Mouse (Mus musculus) hindbrain, embryonic 14.5 days (tissue): Measurements from ENCODE around the gene Trp53inp2. TPM values are rescaled to one million over a fixed set of nuclear protein-coding genes. Genes with fewer than 3 reads are reported as not detected.

Experiments used
- ATAC-seq: fragments of 200-750 bp; cut with Nextera tagmentation; 2 replicates; pipeline ENCODE4 v1.8.0; 2017; ENCODE audit warnings: moderate number of reproducible peaks, mild to moderate bottlenecking, moderate TSS enrichment, moderate library complexity; ENCODE audit not compliant: low FRiP score
- DNase-seq: peaks from one replicate; pipeline ENCODE4 v3.0.0-alpha.2; 2015; ENCODE audit warnings: low spot score
- H3K27ac ChIP-seq: fragments of 300-500 bp; sonication (generic); 2 replicates; pipeline ENCODE4 v1.5.1; 2014; ENCODE audit warnings: mild to moderate bottlenecking, moderate library complexity
- H3K27me3 ChIP-seq: fragments of 300-500 bp; sonication (generic); 2 replicates; pipeline ENCODE4 v1.6.1; 2014; ENCODE audit warnings: mild to moderate bottlenecking, low read length, mixed read lengths; ENCODE audit not compliant: control insufficient read depth, insufficient read depth
- H3K36me3 ChIP-seq: fragments of 300-500 bp; sonication (generic); replicated peaks from 2 replicates; pipeline ENCODE4 v1.6.1; 2014; ENCODE audit not compliant: control insufficient read depth, insufficient read depth
- H3K4me1 ChIP-seq: fragments of 300-500 bp; sonication (generic); replicated peaks from 2 replicates; pipeline ENCODE4 v1.6.1; 2014; ENCODE audit warnings: antibody characterized with exemption, low read length, mixed read lengths; ENCODE audit not compliant: control insufficient read depth, insufficient read depth
- H3K4me2 ChIP-seq: fragments of 300-500 bp; sonication (generic); replicated peaks from 2 replicates; pipeline ENCODE4 v1.6.1; 2014; ENCODE audit warnings: mild to moderate bottlenecking, moderate library complexity
- H3K4me3 ChIP-seq: fragments of 300-500 bp; sonication (generic); replicated peaks from 2 replicates; pipeline ENCODE4 v1.5.1; 2014; ENCODE audit warnings: mild to moderate bottlenecking, low read length
- H3K9ac ChIP-seq: fragments of 300-500 bp; sonication (generic); 2 replicates; pipeline ENCODE4 v1.6.1; 2014
- H3K9me3 ChIP-seq: fragments of 300-500 bp; sonication (generic); 2 replicates; pipeline ENCODE4 v1.6.1; 2016; ENCODE audit warnings: low read length; ENCODE audit not compliant: control insufficient read depth
- WGBS: fragments of 180-500 bp; shearing (Covaris S2); extraction: QIAGEN DNeasy Blood & Tissue Kit; methylation state at CpG from one replicate; pipeline ENCODE4 v1.1.7; 2014; 5-methylcytosine and 5-hydroxymethylcytosine counted together
- microRNA counts: library from miRNA; unstranded; fragments of <30 nt; microRNA quantifications from one replicate; lab custom pipeline; 2016
- microRNA-seq: library from miRNA; unstranded; fragments of <30 nt; microRNA quantifications from one replicate; pipeline ENCODE4, GENCODE M21; 2016
- polyA plus RNA-seq: library from polyadenylated mRNA; unstranded; fragments of >200 nt; fragmentation: Nextera tagmentation; extraction: Ambion mirVana; gene quantifications from 2 replicates; pipeline ENCODE4 v1.2.1, GENCODE M21; 2014

Trp53inp2 gene
- polyA plus RNA-seq, 1 experiment from 2014 or later, result 91.6 TPM

- Histone ChIP-seq H3K36me3 (peaks cover 73% of the 10 kb centered on the region), H3K9me3 (no peaks in the 10 kb centered on the region), H3K27ac (no peak overlapping the region), H3K4me2 (no peak overlapping the region), H3K9ac (no peak overlapping the region), H3K4me3 (no peak overlapping the region), H3K27me3 (no peaks in the 10 kb centered on the region), H3K4me1 (no peaks in the 10 kb centered on the region)
- DNase-seq (no peak), ATAC-seq (no peak)
Observed at GRCm38 (mm10) chr2:155400276-155400675, 19.4 kb downstream of the Trp53inp2 start.

GRCm38 (mm10) chr2:155401926-155402325 is 21.1 kb downstream of the Trp53inp2 start:
- Histone ChIP-seq H3K9me3 (no peaks in the 10 kb centered on the region), H3K4me2 (no peak overlapping the region), H3K4me3 (no peak overlapping the region), H3K27ac (no peak overlapping the region), H3K9ac (no peak overlapping the region), H3K36me3 (peaks cover 73% of the 10 kb centered on the region), H3K27me3 (no peaks in the 10 kb centered on the region), H3K4me1 (no peaks in the 10 kb centered on the region)
- DNase-seq (no peak), ATAC-seq (no peak)
- WGBS, result 93% methylated on average over 4 of the region's 4 CpGs

- no peaks in the 10 kb centered on the region for H3K4me1 ChIP-seq
- WGBS, result 100% methylated on average over 1 of the region's 1 CpGs
- DNase-seq (no peak), ATAC-seq (no peak)
- peaks cover 80% of the 10 kb centered on the region for H3K36me3 ChIP-seq
- no peaks in the 10 kb centered on the region for H3K27me3 ChIP-seq
- no peaks in the 10 kb centered on the region for H3K9me3 ChIP-seq
- H3K9ac ChIP-seq, result no peak overlapping the region
- no peak overlapping the region for H3K4me2 ChIP-seq
- H3K27ac ChIP-seq, result no peak overlapping the region
- no peak overlapping the region for H3K4me3 ChIP-seq
Observed at GRCm38 (mm10) chr2:155404635-155405034, 23.8 kb downstream of the Trp53inp2 start.

GRCm38 (mm10) chr2:155420911-155421310 is 40.1 kb downstream of the Trp53inp2 start:
- Histone ChIP-seq H3K4me1 (no peaks in the 10 kb centered on the region), H3K9ac (no peak overlapping the region), H3K9me3 (no peaks in the 10 kb centered on the region), H3K4me2 (no peak overlapping the region), H3K27ac (no peak overlapping the region), H3K4me3 (no peak overlapping the region), H3K27me3 (no peaks in the 10 kb centered on the region), H3K36me3 (peaks cover 67% of the 10 kb centered on the region)
- WGBS, result 86% methylated on average over 2 of the region's 2 CpGs
- ATAC-seq (no peak), DNase-seq (no peak)

- Histone ChIP-seq H3K4me1 (no peaks in the 10 kb centered on the region), H3K9ac (no peak overlapping the region), H3K27ac (no peak overlapping the region), H3K9me3 (no peaks in the 10 kb centered on the region), H3K27me3 (no peaks in the 10 kb centered on the region), H3K36me3 (peaks cover 51% of the 10 kb centered on the region), H3K4me3 (no peak overlapping the region), H3K4me2 (no peak overlapping the region)
- no peak for DNase-seq
- no peak for ATAC-seq
Observed at GRCm38 (mm10) chr2:155436445-155436844, 55.6 kb downstream of the Trp53inp2 start.

MicroRNAs encoded within 50 kb of the gene (microRNA counts, 519-probe panel; counts per million panel counts)
- microRNA mmu-miR-695 (lab: Ali Mortazavi, UCI), result not detected

Small RNA genes within 50 kb of the gene (microRNA-seq; reads per million reads assigned to microRNA genes)
- not detected for gene Mir695

Other genes with a start within 250 kb of the Trp53inp2 start
- gene Itch, start 247.6 kb upstream of the Trp53inp2 start, polyA plus RNA-seq, result 35.9 and 37.1 TPM in 2 replicates
- 748 and 784 TPM in 2 replicates for gene Dynlrb1, start 144.5 kb upstream of the Trp53inp2 start, polyA plus RNA-seq
- gene Map1lc3a, start 104.8 kb upstream of the Trp53inp2 start, polyA plus RNA-seq, result 616 and 629 TPM in 2 replicates
- gene Pigu, start 23.6 kb upstream of the Trp53inp2 start, polyA plus RNA-seq, result 60.7 and 75.0 TPM in 2 replicates
- 32.0 and 33.0 TPM in 2 replicates for gene Ncoa6, start 92.8 kb downstream of the Trp53inp2 start, polyA plus RNA-seq
- gene Acss2, start 136.9 kb downstream of the Trp53inp2 start, polyA plus RNA-seq, result 25.3 and 28.5 TPM in 2 replicates
- gene Ggt7, start 137.2 kb downstream of the Trp53inp2 start, polyA plus RNA-seq, result 39.9 and 48.5 TPM in 2 replicates
- 14.3 and 15.3 TPM in 2 replicates for gene Gss, start 211.8 kb downstream of the Trp53inp2 start, polyA plus RNA-seq
- gene Myh7b, start 230.2 kb downstream of the Trp53inp2 start, polyA plus RNA-seq, result 0.40 and 0.99 TPM in 2 replicates